Mouse (Mus musculus): ENCODE results near the gene Prf1. TPM values are rescaled to one million over a fixed set of nuclear protein-coding genes. Genes with fewer than 3 reads are reported as not detected.

Prf1 gene
- polyA plus RNA-seq, 1 experiment from 2014 or later = not detected

DNA sequence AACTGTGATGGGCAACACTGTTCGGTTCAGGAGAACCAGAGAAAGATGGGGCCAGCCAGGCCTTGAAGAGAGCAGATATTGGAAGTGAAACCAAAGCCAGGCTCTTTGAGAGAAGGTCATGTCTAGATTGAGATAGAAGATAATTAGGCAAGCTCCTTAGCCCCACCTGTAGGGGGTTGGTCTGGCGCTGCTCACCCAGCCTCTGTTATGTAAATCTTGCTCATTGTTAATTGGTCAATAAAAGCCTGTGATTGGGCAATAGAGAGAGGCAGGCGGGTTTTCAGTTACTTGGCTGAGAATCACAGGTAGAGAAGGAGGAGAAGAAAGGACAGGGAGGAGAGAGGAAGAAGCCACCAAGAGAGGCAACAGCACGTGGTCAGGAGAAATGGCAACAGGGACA is 53.6 kb downstream of the Prf1 start:
- no peak for ATAC-seq
- ChIA-PET CTCF (interaction anchor here (1.4 kb wide), 1 partner anchor 151 kb away, joined by 3 read pairs; no protein-coding TSS in a partner anchor), POLR2A (no interaction called here)
- in situ Hi-C loops (cut with MboI; ENCODE audit: low pct_unique_long_range_greater_than_20kb) = no loop called here
- no peak for DNase-seq (ENCODE audit: low read depth, low spot score)
- no peak for TF ChIP-seq CTCF (IDR thresholded peaks at IDR 0.05)
- no peaks in the 10 kb centered on the region for H3K27me3 ChIP-seq

Other genes starting within 250 kb of the Prf1 start
- gene Pcbd1, start 208.5 kb upstream of the Prf1 start, polyA plus RNA-seq (2021) = 211 TPM
- gene Sgpl1, start 150.1 kb upstream of the Prf1 start, polyA plus RNA-seq (2021) = 163 TPM
- not detected for gene Tbata, start 125.9 kb upstream of the Prf1 start, polyA plus RNA-seq (2021)
- gene Adamts14, start 24.4 kb upstream of the Prf1 start, polyA plus RNA-seq (2021) = 13.2 TPM
- 14.5 TPM for gene Pald1, start 85.7 kb downstream of the Prf1 start, polyA plus RNA-seq (2021)
- not detected for gene Nodal, start 120.1 kb downstream of the Prf1 start, polyA plus RNA-seq (2021)
- 47.4 TPM for gene Eif4ebp2, start 154.8 kb downstream of the Prf1 start, polyA plus RNA-seq (2021)
- 14.0 TPM for gene Lrrc20, start 178.0 kb downstream of the Prf1 start, polyA plus RNA-seq (2021)

All from Patski (cell line).